Mouse (Mus musculus) limb, embryonic 10.5 days (tissue): ENCODE measurements around the gene Myo16. TPM values are rescaled to one million over a fixed set of nuclear protein-coding genes. Genes with fewer than 3 reads are reported as not detected.

Experiments used
- DNase-seq: peaks from one replicate; pipeline ENCODE4 v3.0.0-alpha.2; 2017; ENCODE audit warnings: low spot score
- H3K27ac ChIP-seq: fragments of 300-500 bp; sonication (generic); 2 replicates; pipeline ENCODE4 v1.5.1; 2016; ENCODE audit warnings: mild to moderate bottlenecking
- H3K27me3 ChIP-seq: fragments of 300-500 bp; sonication (generic); 2 replicates; pipeline ENCODE4 v1.6.1; 2016; ENCODE audit warnings: low read depth, mild to moderate bottlenecking; ENCODE audit not compliant: poor library complexity, severe bottlenecking
- H3K36me3 ChIP-seq: fragments of 300-500 bp; sonication (generic); 2 replicates; pipeline ENCODE4 v1.6.1; 2016; ENCODE audit warnings: mild to moderate bottlenecking, moderate library complexity
- H3K4me1 ChIP-seq: fragments of 300-500 bp; sonication (generic); 2 replicates; pipeline ENCODE4 v1.6.1; 2016
- H3K4me3 ChIP-seq: fragments of 300-500 bp; sonication (generic); 2 replicates; pipeline ENCODE4 v1.5.1; 2016; ENCODE audit warnings: mild to moderate bottlenecking, moderate library complexity
- H3K9me3 ChIP-seq: fragments of 300-500 bp; sonication (generic); replicated peaks from 2 replicates; pipeline ENCODE4 v1.6.1; 2016; ENCODE audit warnings: mild to moderate bottlenecking
- WGBS: fragments of 180-500 bp; shearing (Covaris S2); methylation state at CpG from one replicate; pipeline ENCODE4 v1.1.7; 2016; 5-methylcytosine and 5-hydroxymethylcytosine counted together
- polyA plus RNA-seq: library from polyadenylated mRNA; unstranded; fragments of >200 nt; fragmentation: Nextera tagmentation; extraction: Ambion mirVana; gene quantifications from 2 replicates; pipeline ENCODE4 v1.2.1, GENCODE M21; 2016

Myo16 gene
- polyA plus RNA-seq, 1 experiment from 2014 or later, result 0.20 TPM

GRCm38 (mm10) chr8:10640176-10640810, 486.6 kb downstream of the Myo16 start:
- no peaks in the 10 kb centered on the region for H3K9me3 ChIP-seq
- 81% methylated on average over 9 of the region's 9 CpGs for WGBS
- no peaks in the 10 kb centered on the region for H3K27me3 ChIP-seq
- H3K27ac ChIP-seq, result no peak overlapping the region
- no peak overlapping the region for H3K4me3 ChIP-seq
- H3K4me1 ChIP-seq, result peaks cover 3% of the 10 kb centered on the region
- no peak for DNase-seq
- H3K36me3 ChIP-seq, result no peaks in the 10 kb centered on the region

DNA sequence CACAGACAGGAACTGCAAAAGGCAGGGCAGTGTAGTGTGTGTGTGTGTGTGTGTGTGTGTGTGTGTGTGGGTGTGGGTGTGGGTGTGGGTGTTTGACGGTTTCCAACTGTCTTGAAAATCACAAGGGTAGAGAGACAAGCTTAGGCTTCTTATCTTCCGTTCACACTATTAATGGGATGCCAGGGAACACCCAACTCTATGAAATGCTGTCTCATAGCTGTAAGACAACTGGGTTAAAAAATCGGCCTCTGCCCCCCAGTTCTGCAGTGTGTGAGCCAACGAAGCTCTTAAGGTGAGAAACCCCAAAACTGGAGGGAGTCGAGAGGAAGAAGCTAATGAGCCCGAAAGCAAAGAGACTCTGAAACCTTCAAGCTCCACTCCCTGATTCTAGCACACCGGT, 487.1 kb downstream of the Myo16 start:
- WGBS, result 80% methylated on average over 7 of the region's 7 CpGs
- H3K27me3 ChIP-seq, result no peaks in the 10 kb centered on the region
- no peak overlapping the region for H3K4me3 ChIP-seq
- no peak overlapping the region; the same call in 1 of the 2 replicates for H3K27ac ChIP-seq
- no peaks in the 10 kb centered on the region for H3K36me3 ChIP-seq
- no peaks in the 10 kb centered on the region for H3K9me3 ChIP-seq
- no peak for DNase-seq
- peaks cover 3% of the 10 kb centered on the region for H3K4me1 ChIP-seq

- no peaks in the 10 kb centered on the region for H3K27me3 ChIP-seq
- H3K27ac ChIP-seq, result no peak overlapping the region; the same call in 1 of the 2 replicates
- H3K4me1 ChIP-seq, result no peaks in the 10 kb centered on the region
- H3K36me3 ChIP-seq, result no peaks in the 10 kb centered on the region
- no peak overlapping the region for H3K4me3 ChIP-seq
- no peaks in the 10 kb centered on the region for H3K9me3 ChIP-seq
- DNase-seq, result no peak
Observed at GRCm38 (mm10) chr8:10641343-10641742, 487.6 kb downstream of the Myo16 start.

- Histone ChIP-seq H3K4me1 (no peaks in the 10 kb centered on the region), H3K27me3 (0 out of 2 replicates have a peak, but pooled peaks cover 3% of the 10 kb centered on the region), H3K27ac (no peak overlapping the region), H3K9me3 (no peaks in the 10 kb centered on the region), H3K4me3 (no peak overlapping the region), H3K36me3 (no peaks in the 10 kb centered on the region)
- WGBS, result 85% methylated on average over 4 of the region's 4 CpGs
- DNase-seq, result no peak
Observed at GRCm38 (mm10) chr8:10643244-10643643, 489.5 kb downstream of the Myo16 start.

DNA sequence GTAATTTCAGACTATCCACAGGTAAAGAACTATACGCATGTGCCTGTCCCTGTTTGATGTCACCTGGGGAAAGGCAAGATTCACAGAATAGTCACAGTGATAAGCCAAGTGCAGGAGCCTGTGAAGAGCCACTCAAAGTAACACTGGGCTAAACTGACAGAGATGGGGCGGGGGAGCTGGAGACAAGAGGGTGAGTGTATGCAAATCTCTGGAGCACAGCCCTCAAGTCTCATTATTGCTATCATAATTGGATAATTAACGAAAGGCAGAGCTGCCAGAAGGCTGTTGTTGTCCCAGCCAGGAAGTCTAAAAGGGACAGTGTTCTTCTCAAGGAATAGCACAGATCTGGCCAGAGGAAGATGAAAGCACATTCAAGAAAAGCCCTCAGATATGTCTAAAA, 490.8 kb downstream of the Myo16 start:
- Histone ChIP-seq H3K4me3 (no peak overlapping the region), H3K27ac (no peak overlapping the region), H3K4me1 (no peaks in the 10 kb centered on the region), H3K9me3 (no peaks in the 10 kb centered on the region), H3K36me3 (no peaks in the 10 kb centered on the region), H3K27me3 (0 out of 2 replicates have a peak, but pooled peaks cover 3% of the 10 kb centered on the region)
- no peak for DNase-seq
- 77% methylated on average over 3 of the region's 3 CpGs for WGBS

DNA sequence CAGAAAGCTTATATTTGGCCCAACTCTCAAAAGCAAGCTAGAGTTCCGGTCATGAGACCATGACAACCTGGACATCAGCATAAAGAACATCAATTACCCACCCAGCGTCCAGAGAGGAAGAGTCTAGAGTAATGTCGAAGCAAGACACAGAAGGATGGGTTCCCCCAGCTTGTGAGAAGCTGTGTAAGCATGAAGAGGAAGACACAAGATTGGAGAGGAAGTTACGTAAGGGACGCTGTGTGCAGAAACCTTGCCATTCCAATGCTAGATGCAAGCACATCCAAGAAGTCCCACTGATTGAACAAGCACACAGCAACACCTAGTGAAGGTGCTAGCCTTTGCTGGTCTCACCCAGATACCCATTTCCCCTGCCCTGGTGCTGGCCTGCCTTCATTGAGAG, 492.0 kb downstream of the Myo16 start:
- H3K4me1 ChIP-seq, result no peaks in the 10 kb centered on the region
- no peak overlapping the region for H3K27ac ChIP-seq
- 0 out of 2 replicates have a peak, but pooled peaks cover 3% of the 10 kb centered on the region for H3K27me3 ChIP-seq
- no peak for DNase-seq
- WGBS, result 90% methylated on average over 5 of the region's 5 CpGs
- H3K9me3 ChIP-seq, result no peaks in the 10 kb centered on the region
- H3K4me3 ChIP-seq, result no peak overlapping the region
- H3K36me3 ChIP-seq, result no peaks in the 10 kb centered on the region

DNA sequence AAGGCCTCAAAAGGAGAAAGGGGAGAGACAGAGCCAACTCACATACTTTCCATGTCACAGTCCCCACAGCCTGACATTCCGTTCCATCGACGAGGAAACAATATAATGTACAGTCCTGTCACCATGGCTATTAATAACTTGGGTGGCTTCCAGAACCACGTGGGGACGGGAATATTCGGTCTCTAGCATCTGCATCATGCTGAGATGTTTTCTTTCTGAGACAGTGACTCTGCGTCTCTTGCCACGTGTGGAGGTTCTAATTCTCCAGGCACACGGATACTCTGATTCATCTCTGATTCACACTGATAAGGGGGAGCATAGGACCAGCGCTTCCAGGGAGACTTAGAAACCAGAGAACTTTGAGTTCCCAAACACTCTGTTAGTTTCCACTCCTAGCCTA, 492.8 kb downstream of the Myo16 start:
- no peak overlapping the region for H3K4me3 ChIP-seq
- H3K9me3 ChIP-seq, result no peaks in the 10 kb centered on the region
- H3K27me3 ChIP-seq, result 0 out of 2 replicates have a peak, but pooled peaks cover 3% of the 10 kb centered on the region
- WGBS, result 85% methylated on average over 10 of the region's 10 CpGs
- DNase-seq, result no peak
- H3K36me3 ChIP-seq, result no peaks in the 10 kb centered on the region
- H3K27ac ChIP-seq, result no peak overlapping the region
- H3K4me1 ChIP-seq, result no peaks in the 10 kb centered on the region

GRCm38 (mm10) chr8:10651546-10652315, 498.0 kb downstream of the Myo16 start:
- Histone ChIP-seq H3K4me3 (no peak overlapping the region), H3K9me3 (no peaks in the 10 kb centered on the region), H3K27ac (no peak overlapping the region), H3K36me3 (no peaks in the 10 kb centered on the region), H3K27me3 (0 out of 2 replicates have a peak, but pooled peaks cover 3% of the 10 kb centered on the region), H3K4me1 (no peaks in the 10 kb centered on the region)
- no peak for DNase-seq
- 89% methylated on average over 12 of the region's 12 CpGs for WGBS

- Histone ChIP-seq H3K36me3 (no peaks in the 10 kb centered on the region), H3K4me1 (no peaks in the 10 kb centered on the region), H3K4me3 (no peak overlapping the region), H3K9me3 (no peaks in the 10 kb centered on the region), H3K27ac (no peak overlapping the region), H3K27me3 (no peaks in the 10 kb centered on the region)
- DNase-seq, result no peak
- WGBS, result 86% methylated on average over 9 of the region's 9 CpGs
Observed at GRCm38 (mm10) chr8:10653282-10653681, 499.6 kb downstream of the Myo16 start.

- no peaks in the 10 kb centered on the region for H3K36me3 ChIP-seq
- H3K4me3 ChIP-seq, result no peak overlapping the region
- 83% methylated on average over 9 of the region's 9 CpGs for WGBS
- DNase-seq, result no peak
- no peak overlapping the region for H3K27ac ChIP-seq
- H3K4me1 ChIP-seq, result no peaks in the 10 kb centered on the region
- H3K27me3 ChIP-seq, result peaks cover 6% of the 10 kb centered on the region; the same call in 1 of the 2 replicates
- no peaks in the 10 kb centered on the region for H3K9me3 ChIP-seq
Observed at GRCm38 (mm10) chr8:10654922-10655518, 501.3 kb downstream of the Myo16 start.

DNA sequence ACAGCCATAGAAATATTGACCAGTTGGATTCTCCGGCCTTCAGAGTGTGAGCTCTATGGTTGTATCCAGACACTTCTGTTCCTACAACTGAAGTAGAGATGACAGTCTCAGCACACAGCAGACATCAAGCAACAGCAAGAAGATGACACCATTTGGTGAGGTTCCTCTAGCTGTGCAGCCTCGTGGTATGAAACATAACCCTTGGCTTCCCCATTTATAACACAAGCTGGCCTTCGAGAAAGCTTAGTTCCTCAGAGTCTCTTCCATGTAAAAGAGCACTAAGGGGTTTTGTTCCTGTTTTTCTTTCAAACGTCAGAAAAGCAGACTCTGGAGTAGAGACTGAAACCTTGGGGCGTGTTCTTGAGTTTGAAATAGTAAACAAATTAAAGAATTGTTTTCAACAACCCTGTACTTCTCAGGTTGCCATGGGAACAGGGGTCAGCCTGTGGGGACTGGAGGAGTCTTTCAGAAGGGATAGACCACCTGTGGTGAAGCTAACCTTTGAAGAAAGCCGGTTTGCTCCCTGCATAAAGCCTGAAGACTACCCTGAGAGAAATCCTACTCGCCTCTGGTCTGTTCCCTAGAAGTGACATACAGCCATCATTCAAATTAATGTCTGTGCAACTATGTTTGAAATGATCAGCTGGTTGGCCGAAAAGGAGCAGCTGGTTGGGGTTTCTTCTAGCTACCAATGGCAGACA, 510.2 kb downstream of the Myo16 start:
- DNase-seq, result no peak
- Histone ChIP-seq H3K36me3 (no peaks in the 10 kb centered on the region), H3K4me1 (peaks cover 25% of the 10 kb centered on the region), H3K27me3 (peaks cover 6% of the 10 kb centered on the region; the same call in 1 of the 2 replicates), H3K27ac (no peak overlapping the region), H3K9me3 (no peaks in the 10 kb centered on the region), H3K4me3 (no peak overlapping the region)
- 21% methylated on average over 8 of the region's 8 CpGs for WGBS

DNA sequence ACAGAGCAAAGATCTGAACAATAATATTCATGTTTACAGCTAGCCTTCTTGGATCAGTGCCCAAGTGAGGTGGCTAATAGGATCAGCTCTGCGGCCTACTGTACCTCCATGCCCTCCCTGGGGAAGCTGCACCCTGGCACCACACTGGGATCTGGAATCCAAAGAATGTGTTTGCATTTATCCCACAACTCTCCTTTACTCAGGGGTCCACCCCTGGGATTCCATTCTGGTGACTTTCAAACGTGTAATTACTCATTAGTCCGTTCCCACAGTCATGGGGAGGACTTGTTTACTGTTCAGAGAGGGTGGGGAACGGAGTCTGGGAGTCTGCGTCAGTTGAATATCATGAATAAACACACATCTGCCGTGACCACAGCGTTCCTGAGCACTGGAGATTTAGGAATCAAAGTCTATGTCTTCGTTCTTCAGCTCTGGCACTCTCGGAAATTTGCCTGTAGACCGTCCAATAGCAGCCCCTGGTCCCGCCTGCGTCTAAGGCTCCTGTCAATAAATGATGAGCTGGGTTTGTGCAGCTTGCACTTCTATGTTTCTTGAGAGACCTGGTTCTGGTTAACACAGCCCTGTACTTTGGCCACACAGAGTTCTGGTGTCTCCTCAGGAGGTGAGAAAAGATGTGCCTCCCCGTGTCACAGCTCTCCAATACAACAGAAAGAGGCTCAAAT, 511.3 kb downstream of the Myo16 start:
- peaks cover 25% of the 10 kb centered on the region for H3K4me1 ChIP-seq
- DNase-seq, result no peak

More for the DNA sequence above, 511.3 kb downstream of the Myo16 start:
- Histone ChIP-seq H3K27ac (no peak overlapping the region), H3K9me3 (no peaks in the 10 kb centered on the region), H3K4me3 (no peak overlapping the region), H3K27me3 (no peaks in the 10 kb centered on the region), H3K36me3 (no peaks in the 10 kb centered on the region)
- WGBS, result 21% methylated on average over 13 of the region's 13 CpGs
